Mouse (Mus musculus) embryonic facial prominence, embryonic 10.5 days (tissue): Measurements from ENCODE around the gene Me1. TPM values are rescaled to one million over a fixed set of nuclear protein-coding genes. Genes with fewer than 3 reads are reported as not detected.

Experiments
- DNase-seq: peaks from one replicate; pipeline ENCODE4 v3.0.0-alpha.2; 2017; ENCODE audit warnings: low spot score
- H3K27ac ChIP-seq: fragments of 300-500 bp; sonication (generic); replicated peaks from 2 replicates; pipeline ENCODE4 v1.5.1; 2016; ENCODE audit warnings: mild to moderate bottlenecking
- H3K27me3 ChIP-seq: fragments of 300-500 bp; sonication (generic); replicated peaks from 2 replicates; pipeline ENCODE4 v1.6.1; 2016; ENCODE audit warnings: low read depth, mild to moderate bottlenecking; ENCODE audit not compliant: poor library complexity, severe bottlenecking
- H3K36me3 ChIP-seq: fragments of 300-500 bp; sonication (generic); replicated peaks from 2 replicates; pipeline ENCODE4 v1.6.1; 2016; ENCODE audit warnings: mild to moderate bottlenecking, moderate library complexity
- H3K4me1 ChIP-seq: fragments of 300-500 bp; sonication (generic); 2 replicates; pipeline ENCODE4 v1.6.1; 2016
- H3K4me3 ChIP-seq: fragments of 300-500 bp; sonication (generic); 2 replicates; pipeline ENCODE4 v1.5.1; 2016; ENCODE audit warnings: mild to moderate bottlenecking, moderate library complexity
- H3K9me3 ChIP-seq: fragments of 300-500 bp; sonication (generic); 2 replicates; pipeline ENCODE4 v1.6.1; 2016; ENCODE audit warnings: mild to moderate bottlenecking
- WGBS: fragments of 180-500 bp; shearing (Covaris S2); methylation state at CpG from one replicate; pipeline ENCODE4 v1.1.7; 2016; 5-methylcytosine and 5-hydroxymethylcytosine counted together
- polyA plus RNA-seq: library from polyadenylated mRNA; unstranded; fragments of >200 nt; fragmentation: Nextera tagmentation; extraction: Ambion mirVana; gene quantifications from 2 replicates; pipeline ENCODE4 v1.2.1, GENCODE M21; 2016

Gene Me1
- polyA plus RNA-seq, 1 experiment from 2014 or later = 12.0 TPM

GRCm38 (mm10) chr9:86646807-86647206 is 48.9 kb downstream of the Me1 start:
- H3K4me3 ChIP-seq = no peak overlapping the region
- H3K9me3 ChIP-seq = no peaks in the 10 kb centered on the region
- H3K27ac ChIP-seq = no peak overlapping the region
- no peak for DNase-seq
- 2% methylated on average over 1 of the region's 1 CpGs for WGBS
- H3K36me3 ChIP-seq = no peaks in the 10 kb centered on the region
- no peaks in the 10 kb centered on the region for H3K4me1 ChIP-seq
- no peaks in the 10 kb centered on the region for H3K27me3 ChIP-seq

- H3K27ac ChIP-seq = no peak overlapping the region
- no peaks in the 10 kb centered on the region for H3K36me3 ChIP-seq
- no peaks in the 10 kb centered on the region for H3K27me3 ChIP-seq
- no peak overlapping the region for H3K4me3 ChIP-seq
- 96% methylated on average over 4 of the region's 4 CpGs for WGBS
- DNase-seq = no peak
- no peaks in the 10 kb centered on the region for H3K4me1 ChIP-seq
- no peaks in the 10 kb centered on the region for H3K9me3 ChIP-seq
Measured at GRCm38 (mm10) chr9:86643497-86643896, 52.3 kb downstream of the Me1 start.

DNA sequence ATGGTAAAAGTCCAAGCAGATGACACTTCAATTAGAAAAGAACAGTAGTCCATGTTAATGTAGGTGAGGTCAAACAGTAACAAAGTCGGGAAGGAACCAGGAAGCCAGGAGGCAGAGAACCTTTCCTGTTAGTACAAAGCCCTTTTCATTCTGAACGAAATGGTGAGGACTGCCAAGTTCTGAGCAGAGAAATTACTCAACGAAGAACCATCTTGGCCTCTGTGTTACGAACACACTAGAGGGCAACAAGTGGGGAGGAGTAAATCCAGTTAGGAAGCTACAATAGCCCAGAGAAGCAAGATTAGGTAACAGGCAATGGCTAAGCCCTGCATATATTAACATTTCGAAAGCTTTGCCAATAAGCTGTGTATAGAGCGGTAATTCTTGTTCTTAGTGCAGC is 57.0 kb downstream of the Me1 start:
- 70% methylated on average over 6 of the region's 6 CpGs for WGBS

DNA sequence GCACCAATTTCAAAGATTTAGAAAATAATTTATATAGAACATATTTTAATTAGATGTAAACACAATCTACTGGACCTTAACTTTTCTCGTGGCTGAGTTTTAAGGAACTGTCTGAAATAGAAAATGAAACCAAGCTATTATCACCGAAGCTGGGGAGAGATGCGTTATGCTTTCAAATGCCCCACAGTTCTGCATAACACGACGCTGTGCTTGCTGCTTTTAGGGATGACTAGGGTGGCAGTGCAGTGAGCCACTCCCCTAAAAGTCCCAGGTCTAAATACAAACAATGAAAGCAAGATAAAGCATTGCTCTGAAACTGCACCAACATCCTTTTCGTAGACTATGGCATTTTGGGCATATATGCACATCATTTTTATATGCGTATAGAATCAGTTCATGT is 64.6 kb downstream of the Me1 start:
- 91% methylated on average over 7 of the region's 7 CpGs for WGBS
- no peaks in the 10 kb centered on the region for H3K36me3 ChIP-seq
- DNase-seq = no peak
- H3K27ac ChIP-seq = no peak overlapping the region
- H3K27me3 ChIP-seq = no peaks in the 10 kb centered on the region
- no peaks in the 10 kb centered on the region for H3K9me3 ChIP-seq
- H3K4me3 ChIP-seq = no peak overlapping the region
- peaks cover 13% of the 10 kb centered on the region; the same call in 1 of the 2 replicates for H3K4me1 ChIP-seq

More for the DNA sequence above, 57.0 kb downstream of the Me1 start:
- H3K27ac ChIP-seq = no peak overlapping the region
- H3K4me3 ChIP-seq = no peak overlapping the region
- H3K9me3 ChIP-seq = no peaks in the 10 kb centered on the region
- no peak for DNase-seq
- no peaks in the 10 kb centered on the region for H3K36me3 ChIP-seq
- H3K27me3 ChIP-seq = no peaks in the 10 kb centered on the region
- H3K4me1 ChIP-seq = no peaks in the 10 kb centered on the region

GRCm38 (mm10) chr9:86630352-86630931 is 65.3 kb downstream of the Me1 start:
- no peak overlapping the region for H3K27ac ChIP-seq
- WGBS = 83% methylated on average over 5 of the region's 5 CpGs
- H3K36me3 ChIP-seq = no peaks in the 10 kb centered on the region
- no peak overlapping the region for H3K4me3 ChIP-seq
- H3K27me3 ChIP-seq = no peaks in the 10 kb centered on the region
- H3K9me3 ChIP-seq = no peaks in the 10 kb centered on the region
- DNase-seq = no peak
- H3K4me1 ChIP-seq = peaks cover 13% of the 10 kb centered on the region; the same call in 1 of the 2 replicates

GRCm38 (mm10) chr9:86629379-86629778 is 66.4 kb downstream of the Me1 start:
- DNase-seq = peak; percentile 63
- WGBS = 47% methylated on average over 6 of the region's 6 CpGs
- peaks cover 13% of the 10 kb centered on the region; the same call in 1 of the 2 replicates for H3K4me1 ChIP-seq
- H3K36me3 ChIP-seq = no peaks in the 10 kb centered on the region
- H3K4me3 ChIP-seq = no peak overlapping the region
- H3K27ac ChIP-seq = no peak overlapping the region
- H3K27me3 ChIP-seq = no peaks in the 10 kb centered on the region
- no peaks in the 10 kb centered on the region for H3K9me3 ChIP-seq

- whole genome bisulfite sequencing = 93% methylated on average over 10 of the region's 10 CpGs
- Histone ChIP-seq H3K4me1 (peaks cover 13% of the 10 kb centered on the region; the same call in 1 of the 2 replicates), H3K36me3 (no peaks in the 10 kb centered on the region), H3K27me3 (no peaks in the 10 kb centered on the region), H3K4me3 (no peak overlapping the region), H3K27ac (no peak overlapping the region), H3K9me3 (no peaks in the 10 kb centered on the region)
- no peak for DNase-seq
Measured at GRCm38 (mm10) chr9:86627745-86628496, 67.8 kb downstream of the Me1 start.

DNA sequence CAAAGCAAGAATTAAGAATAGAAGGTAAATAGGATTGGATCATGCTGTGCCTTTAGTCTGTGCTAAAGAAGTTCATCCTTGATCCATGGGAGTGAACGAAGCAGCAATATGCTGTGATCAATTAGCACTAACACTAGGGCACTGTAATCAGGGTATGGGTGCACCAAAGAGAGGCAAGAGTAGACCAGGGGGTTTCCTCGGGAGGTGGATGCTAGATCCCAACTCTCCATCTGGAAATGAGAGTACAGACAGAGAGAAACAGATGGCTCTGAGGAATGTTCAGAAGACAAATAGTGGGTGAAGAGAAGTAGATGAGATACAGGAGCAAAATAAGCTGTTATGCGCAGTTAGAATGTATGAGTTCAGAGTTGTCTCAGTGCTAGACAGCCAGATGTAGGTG is 68.8 kb downstream of the Me1 start:
- 68% methylated on average over 3 of the region's 3 CpGs for WGBS
- Histone ChIP-seq H3K4me3 (no peak overlapping the region), H3K4me1 (peaks cover 13% of the 10 kb centered on the region; the same call in 1 of the 2 replicates), H3K27me3 (no peaks in the 10 kb centered on the region), H3K9me3 (no peaks in the 10 kb centered on the region), H3K36me3 (no peaks in the 10 kb centered on the region), H3K27ac (no peak overlapping the region)
- DNase-seq = no peak

DNA sequence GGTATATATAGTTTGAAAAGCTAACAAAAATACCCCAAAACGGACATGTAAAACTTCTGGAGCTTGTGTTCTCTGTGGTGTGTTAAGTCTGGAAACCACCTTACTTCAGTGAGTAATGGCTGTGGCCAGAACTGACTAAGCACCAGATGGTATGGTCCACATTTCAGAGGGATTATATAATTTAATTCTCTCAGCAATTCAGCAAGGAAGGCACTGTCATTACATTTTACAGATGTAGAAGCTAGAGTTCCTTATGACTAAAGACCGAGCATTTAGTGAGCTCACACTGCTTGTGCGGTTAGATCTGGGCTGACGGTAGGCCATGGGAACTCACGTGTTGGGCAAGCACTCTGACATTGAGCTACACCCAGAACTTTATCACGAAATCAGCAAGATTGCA is 71.0 kb downstream of the Me1 start:
- H3K36me3 ChIP-seq = no peaks in the 10 kb centered on the region
- peaks cover 6% of the 10 kb centered on the region; the same call in 1 of the 2 replicates for H3K4me1 ChIP-seq
- no peak overlapping the region for H3K27ac ChIP-seq
- no peaks in the 10 kb centered on the region for H3K27me3 ChIP-seq
- DNase-seq = no peak
- no peak overlapping the region for H3K4me3 ChIP-seq
- 87% methylated on average over 6 of the region's 6 CpGs for WGBS
- no peaks in the 10 kb centered on the region for H3K9me3 ChIP-seq

DNA sequence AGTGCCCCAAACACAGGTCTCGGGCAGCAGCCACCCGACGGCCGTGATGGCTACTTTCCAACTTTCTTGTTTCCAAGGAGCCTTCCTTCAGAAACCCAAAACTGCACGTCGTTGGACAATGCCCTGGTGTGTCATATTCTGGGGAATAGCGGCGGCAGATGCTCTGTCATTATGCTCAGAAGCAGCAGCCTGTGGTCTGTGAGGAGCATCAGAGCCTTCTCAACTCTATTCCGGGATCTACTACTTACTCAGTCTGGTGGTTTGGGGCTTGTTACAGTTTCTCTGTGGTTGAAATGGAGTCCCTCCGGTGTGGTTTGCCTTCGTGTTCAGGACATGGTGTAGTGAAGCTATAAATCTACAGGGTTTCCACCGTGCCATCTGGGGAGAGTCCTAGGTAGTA is 71.7 kb downstream of the Me1 start:
- H3K27ac ChIP-seq = no peak overlapping the region
- H3K4me1 ChIP-seq = no peaks in the 10 kb centered on the region
- H3K4me3 ChIP-seq = no peak overlapping the region
- H3K27me3 ChIP-seq = no peaks in the 10 kb centered on the region
- H3K9me3 ChIP-seq = no peaks in the 10 kb centered on the region
- DNase-seq = no peak
- 94% methylated on average over 12 of the region's 12 CpGs for WGBS
- H3K36me3 ChIP-seq = no peaks in the 10 kb centered on the region

DNA sequence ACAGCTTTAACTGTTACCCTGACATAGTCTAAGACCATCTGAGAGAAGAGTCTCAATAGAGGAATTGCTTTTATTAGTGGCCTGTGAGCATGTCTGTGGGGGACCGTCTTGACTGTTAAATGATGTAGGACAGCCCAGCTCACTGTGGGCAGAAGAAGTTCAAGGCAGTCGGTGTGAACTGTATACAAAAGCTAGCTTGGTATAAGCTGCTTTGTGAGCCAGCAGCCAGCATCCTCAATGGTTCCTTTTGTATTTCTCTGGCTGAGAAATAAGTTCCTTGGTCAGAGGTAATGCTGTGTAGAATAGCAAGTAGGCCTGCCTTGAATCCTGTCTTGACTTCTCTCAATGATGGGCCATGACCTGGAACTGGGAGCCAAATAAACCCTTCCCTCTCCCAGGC is 73.7 kb downstream of the Me1 start:
- Histone ChIP-seq H3K4me1 (no peaks in the 10 kb centered on the region), H3K27ac (no peak overlapping the region), H3K9me3 (no peaks in the 10 kb centered on the region), H3K4me3 (no peak overlapping the region), H3K36me3 (no peaks in the 10 kb centered on the region), H3K27me3 (no peaks in the 10 kb centered on the region)
- 80% methylated on average over 2 of the region's 2 CpGs for WGBS
- DNase-seq = no peak

GRCm38 (mm10) chr9:86619341-86620139 is 76.2 kb downstream of the Me1 start:
- Histone ChIP-seq H3K36me3 (no peaks in the 10 kb centered on the region), H3K4me3 (no peak overlapping the region), H3K27ac (no peak overlapping the region), H3K4me1 (no peaks in the 10 kb centered on the region), H3K9me3 (no peaks in the 10 kb centered on the region), H3K27me3 (no peaks in the 10 kb centered on the region)
- 80% methylated on average over 10 of the region's 10 CpGs for WGBS
- no peak for DNase-seq
